Mouse (Mus musculus) cerebellum, adult 11-12 months (tissue): ENCODE results near the gene Vmn1r57.
"Not testable (repeated sequence)": the region's sequence is repeated elsewhere in the genome, so short reads cannot be mapped to it uniquely, and the experiment has no call there.

Source experiments
- DNase-seq: peaks from one replicate; pipeline ENCODE4 v3.0.0; 2022

Vmn1r57 gene

DNA sequence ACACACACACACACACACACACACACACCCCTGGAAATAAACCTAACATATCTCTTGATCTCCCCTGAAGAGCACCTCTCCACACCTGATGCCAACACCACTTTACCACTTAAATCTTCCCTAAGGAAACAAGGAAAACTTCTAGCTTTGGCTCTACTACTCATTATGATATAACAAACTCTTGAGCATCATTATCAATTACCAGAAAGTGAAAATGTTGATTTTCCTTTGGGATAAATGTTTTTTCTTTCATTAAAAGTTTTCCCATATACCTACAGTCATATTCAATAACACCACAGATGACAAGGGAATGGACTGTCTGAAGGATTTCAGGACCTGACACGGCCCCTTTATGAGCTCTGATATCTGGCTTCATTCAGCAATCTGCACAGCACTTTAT lies at the start of gene Vmn1r57:
Gene Vmn1r57 (plus strand): TSS at position 301 of the 400 bp plus-strand sequence.
- DNase-seq: not testable (repeated sequence)

DNA sequence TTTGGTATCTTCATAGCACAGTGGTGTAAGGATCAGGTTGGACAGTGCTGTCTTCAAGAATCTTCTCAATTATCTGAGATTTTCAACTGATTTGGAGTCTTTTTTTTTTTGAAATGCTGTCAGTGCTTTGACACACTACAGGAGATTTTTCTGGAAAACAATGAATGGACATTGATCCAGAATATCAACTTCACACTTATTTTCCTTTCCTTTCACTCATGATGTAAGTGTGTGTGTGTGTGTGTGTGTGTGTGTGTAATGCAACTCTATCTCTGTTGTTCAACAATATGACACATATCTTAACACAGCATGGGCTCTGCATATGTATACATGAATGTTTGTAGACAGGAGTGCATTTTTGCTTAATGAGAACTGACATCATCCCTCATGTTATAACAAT lies 21.6 kb upstream of the Vmn1r57 start, which contains the start of gene Vmn1r56:
Gene Vmn1r56 (minus strand): TSS at position 101 of the 400 bp plus-strand sequence.
- DNase-seq: not testable (repeated sequence)

DNA sequence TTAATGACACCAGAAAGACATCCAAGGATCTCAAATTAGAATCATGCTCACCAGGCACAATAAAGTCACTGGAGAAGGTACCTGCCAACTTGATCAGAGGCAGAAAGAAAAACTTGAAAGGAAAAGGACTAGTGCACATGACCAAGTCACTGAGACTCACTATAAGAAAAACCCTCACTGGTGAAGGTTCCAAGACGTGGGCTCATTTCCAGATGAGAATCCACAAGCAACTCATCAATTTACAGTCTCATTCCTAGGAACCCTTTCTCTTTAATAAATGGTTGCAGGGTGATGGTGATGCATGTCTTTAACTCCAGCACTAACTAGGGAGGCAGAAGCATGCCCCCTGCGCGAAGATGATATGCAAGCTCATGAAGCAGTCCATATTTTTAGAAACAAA lies 44.8 kb downstream of the Vmn1r57 start:
- DNase-seq: no peak
